Mouse (Mus musculus) E14TG2a.4 (cell line): ENCODE results near the gene Gabrp.

Experiments
- CTCF ChIP-seq: conservative IDR thresholded peaks from 2 replicates; pipeline ENCODE4 v1.5.1; 2014; ENCODE audit warnings: low read length
- NANOG ChIP-seq: IDR thresholded peaks from 2 replicates; pipeline ENCODE4 v1.6.1; 2014; ENCODE audit warnings: borderline replicate concordance, low read length, mixed read lengths

DNA sequence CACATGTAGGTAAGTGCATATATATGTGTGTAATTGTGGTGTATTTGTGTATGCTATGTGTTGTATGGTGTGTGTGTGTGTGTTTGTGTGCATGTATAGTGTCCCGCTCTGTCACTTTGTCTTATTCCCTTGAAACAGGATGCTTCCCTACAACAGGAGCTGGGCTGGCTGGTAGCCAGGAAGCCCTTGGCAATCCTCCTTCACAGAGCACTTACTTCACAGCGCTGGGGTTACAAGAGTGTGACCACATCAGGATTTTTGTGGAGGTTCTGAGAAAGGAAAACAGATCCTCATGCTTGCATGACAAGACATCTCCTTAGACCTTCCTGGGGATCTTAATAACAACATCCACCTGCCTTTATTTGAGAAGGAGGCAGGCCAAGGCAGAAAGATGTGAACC lies 31.4 kb downstream of the Gabrp start:
- no peak for TF ChIP-seq CTCF
- TF ChIP-seq NANOG, result no peak
